Mouse (Mus musculus) retina, adult 2 months (tissue): Measurements from ENCODE around the gene Bank1.

Experiments
- DNase-seq: peaks from one replicate; pipeline ENCODE4 v3.0.0-alpha.2; 2012; ENCODE audit warnings: low read depth, low spot score

The Bank1 gene

GRCm38 (mm10) chr3:136007081-136007828, 318.6 kb downstream of the Bank1 start:
- no peak for DNase-seq
